Mouse (Mus musculus) cerebellum, adult 9-11 months (tissue): ENCODE measurements around the gene Slc10a6.

Experiments
- DNase-seq: peaks from one replicate; pipeline ENCODE4 v3.0.0; 2022

The Slc10a6 gene

GRCm38 (mm10) chr5:103629111-103629764 is at the start of gene Slc10a6:
TSS of gene Slc10a6 (minus strand) at chr5:103629403.
- peak; percentile 6 for DNase-seq

GRCm38 (mm10) chr5:103678974-103679373 is 49.8 kb upstream of the Slc10a6 start:
- no peak for DNase-seq

GRCm38 (mm10) chr5:103677894-103678293 is 48.7 kb upstream of the Slc10a6 start:
- no peak for DNase-seq

- DNase-seq, result no peak
These were observed 47.2 kb upstream of the Slc10a6 start for GRCm38 (mm10) chr5:103676289-103676881.

GRCm38 (mm10) chr5:103674482-103674881 is 45.3 kb upstream of the Slc10a6 start:
- no peak for DNase-seq

- no peak for DNase-seq
These were observed 44.4 kb upstream of the Slc10a6 start for GRCm38 (mm10) chr5:103673611-103674010.

- DNase-seq, result no peak
These were observed 42.7 kb upstream of the Slc10a6 start for GRCm38 (mm10) chr5:103671858-103672257.

GRCm38 (mm10) chr5:103665876-103666275 is 36.7 kb upstream of the Slc10a6 start:
- no peak for DNase-seq

- DNase-seq, result no peak
These were observed 35.7 kb upstream of the Slc10a6 start for GRCm38 (mm10) chr5:103664932-103665331.

- no peak for DNase-seq
These were observed 30.4 kb upstream of the Slc10a6 start for GRCm38 (mm10) chr5:103659571-103659970.

GRCm38 (mm10) chr5:103658921-103659320 is 29.7 kb upstream of the Slc10a6 start:
- DNase-seq, result no peak

GRCm38 (mm10) chr5:103655346-103656118 is 26.3 kb upstream of the Slc10a6 start, which contains the start of gene 1700016H13Rik:
TSS of gene 1700016H13Rik (minus strand) at chr5:103656010.
- DNase-seq, result peak; percentile 15

GRCm38 (mm10) chr5:103654780-103655179 is 25.6 kb upstream of the Slc10a6 start:
- no peak for DNase-seq

- no peak for DNase-seq
These were observed 25.0 kb upstream of the Slc10a6 start for GRCm38 (mm10) chr5:103654225-103654624.

- DNase-seq, result no peak
These were observed 18.1 kb upstream of the Slc10a6 start for GRCm38 (mm10) chr5:103647320-103647719.

- DNase-seq, result no peak
These were observed 15.0 kb upstream of the Slc10a6 start for GRCm38 (mm10) chr5:103644167-103644566.

- no peak for DNase-seq
These were observed 8.0 kb upstream of the Slc10a6 start for GRCm38 (mm10) chr5:103637162-103637561.

GRCm38 (mm10) chr5:103629854-103630580 is 814 bp upstream of the Slc10a6 start:
- DNase-seq, result no peak

GRCm38 (mm10) chr5:103628499-103628898 is 704 bp downstream of the Slc10a6 start:
- no peak for DNase-seq

GRCm38 (mm10) chr5:103624831-103625230 is 4.4 kb downstream of the Slc10a6 start:
- DNase-seq, result no peak

- DNase-seq, result no peak
These were observed 6.9 kb downstream of the Slc10a6 start for GRCm38 (mm10) chr5:103622321-103622720.

- no peak for DNase-seq
These were observed 8.8 kb downstream of the Slc10a6 start for GRCm38 (mm10) chr5:103620301-103620973.

- DNase-seq, result no peak
These were observed 12.0 kb downstream of the Slc10a6 start for GRCm38 (mm10) chr5:103617191-103617590.
